Mouse (Mus musculus): ENCODE data around the gene Adcy5. TPM values are rescaled to one million over a fixed set of nuclear protein-coding genes. Genes with fewer than 3 reads are reported as not detected.

Gene Adcy5
- polyA plus RNA-seq, 1 experiment: not detected

- H3ac ChIP-seq (ENCODE audit: control insufficient read depth, insufficient read length): no peak overlapping the region
- no peaks in the 10 kb centered on the region for H3K36me3 ChIP-seq (ENCODE audit: control insufficient read depth, insufficient read depth)
- TF ChIP-seq MAX (IDR thresholded peaks at IDR 0.05; ENCODE audit: low read depth) (no peak), SRF (IDR thresholded peaks at IDR 0.05; ENCODE audit: control insufficient read depth, insufficient read length, low read depth) (no peak), CEBPB (IDR thresholded peaks at IDR 0.05; ENCODE audit: insufficient read depth, poor library complexity, severe bottlenecking) (no peak), POLR2AphosphoS2 (IDR thresholded peaks at IDR 0.05; ENCODE audit: insufficient read length, low read depth) (no peak), E2F4 (IDR thresholded peaks at IDR 0.05; ENCODE audit: insufficient read depth) (no peak), TCF12 (IDR thresholded peaks at IDR 0.05; ENCODE audit: insufficient read depth, poor library complexity, severe bottlenecking) (no peak), POLR2A (IDR thresholded peaks at IDR 0.05; ENCODE audit: insufficient read length, low read depth) (no peak), MYOD1 (IDR thresholded peaks at IDR 0.05; ENCODE audit: control insufficient read depth in 1 of 3, insufficient read length in 2 of 3, low read depth in 2 of 3) (no peak), TCF3 (IDR thresholded peaks at IDR 0.05; ENCODE audit: insufficient read length, low read depth) (no peak), MYOG (IDR thresholded peaks at IDR 0.05; ENCODE audit: control insufficient read depth in 1 of 3, insufficient read depth in 1 of 3, insufficient read length in 2 of 3, low read depth in 2 of 3) (no peak), USF1 (IDR thresholded peaks at IDR 0.05; ENCODE audit: low read depth) (no peak), REST (IDR thresholded peaks at IDR 0.05; ENCODE audit: insufficient read depth, insufficient read length) (no peak)
- peaks cover 42% of the 10 kb centered on the region for H3K27me3 ChIP-seq (ENCODE audit: control insufficient read depth, insufficient read depth, insufficient read length)
- H3K79me2 ChIP-seq (ENCODE audit: control insufficient read depth, insufficient read depth): no peaks in the 10 kb centered on the region
- no peak overlapping the region for H3K4me2 ChIP-seq (ENCODE audit: low read depth)
- H3K4me3 ChIP-seq: no peak overlapping the region
Observed at GRCm38 (mm10) chr16:35183161-35183560, 28.5 kb downstream of the Adcy5 start.

- H3K36me3 ChIP-seq (ENCODE audit: control insufficient read depth, insufficient read depth): no peaks in the 10 kb centered on the region
- no peak overlapping the region for H3K4me3 ChIP-seq
- no peak overlapping the region for H3ac ChIP-seq (ENCODE audit: control insufficient read depth, insufficient read length)
- TF ChIP-seq USF1 (IDR thresholded peaks at IDR 0.05; ENCODE audit: low read depth): no peak
- no peak for TF ChIP-seq TCF12 (IDR thresholded peaks at IDR 0.05; ENCODE audit: insufficient read depth, poor library complexity, severe bottlenecking)
- no peak for TF ChIP-seq MYOD1 (IDR thresholded peaks at IDR 0.05; ENCODE audit: control insufficient read depth in 1 of 3, insufficient read length in 2 of 3, low read depth in 2 of 3)
- no peak for TF ChIP-seq TCF3 (IDR thresholded peaks at IDR 0.05; ENCODE audit: insufficient read length, low read depth)
- no peak for TF ChIP-seq E2F4 (IDR thresholded peaks at IDR 0.05; ENCODE audit: insufficient read depth)
- no peak for TF ChIP-seq POLR2A (IDR thresholded peaks at IDR 0.05; ENCODE audit: insufficient read length, low read depth)
- no peak for TF ChIP-seq REST (IDR thresholded peaks at IDR 0.05; ENCODE audit: insufficient read depth, insufficient read length)
- TF ChIP-seq MYOG (IDR thresholded peaks at IDR 0.05; ENCODE audit: control insufficient read depth in 1 of 3, insufficient read depth in 1 of 3, insufficient read length in 2 of 3, low read depth in 2 of 3): no peak
- TF ChIP-seq SRF (IDR thresholded peaks at IDR 0.05; ENCODE audit: control insufficient read depth, insufficient read length, low read depth): no peak
- TF ChIP-seq MAX (IDR thresholded peaks at IDR 0.05; ENCODE audit: low read depth): no peak
- no peak for TF ChIP-seq POLR2AphosphoS2 (IDR thresholded peaks at IDR 0.05; ENCODE audit: insufficient read length, low read depth)
- TF ChIP-seq CEBPB (IDR thresholded peaks at IDR 0.05; ENCODE audit: insufficient read depth, poor library complexity, severe bottlenecking): no peak
- peaks cover 31% of the 10 kb centered on the region for H3K27me3 ChIP-seq (ENCODE audit: control insufficient read depth, insufficient read depth, insufficient read length)
- H3K4me2 ChIP-seq (ENCODE audit: low read depth): no peak overlapping the region
- no peaks in the 10 kb centered on the region for H3K79me2 ChIP-seq (ENCODE audit: control insufficient read depth, insufficient read depth)
Observed at GRCm38 (mm10) chr16:35188111-35188510, 33.4 kb downstream of the Adcy5 start.

DNA sequence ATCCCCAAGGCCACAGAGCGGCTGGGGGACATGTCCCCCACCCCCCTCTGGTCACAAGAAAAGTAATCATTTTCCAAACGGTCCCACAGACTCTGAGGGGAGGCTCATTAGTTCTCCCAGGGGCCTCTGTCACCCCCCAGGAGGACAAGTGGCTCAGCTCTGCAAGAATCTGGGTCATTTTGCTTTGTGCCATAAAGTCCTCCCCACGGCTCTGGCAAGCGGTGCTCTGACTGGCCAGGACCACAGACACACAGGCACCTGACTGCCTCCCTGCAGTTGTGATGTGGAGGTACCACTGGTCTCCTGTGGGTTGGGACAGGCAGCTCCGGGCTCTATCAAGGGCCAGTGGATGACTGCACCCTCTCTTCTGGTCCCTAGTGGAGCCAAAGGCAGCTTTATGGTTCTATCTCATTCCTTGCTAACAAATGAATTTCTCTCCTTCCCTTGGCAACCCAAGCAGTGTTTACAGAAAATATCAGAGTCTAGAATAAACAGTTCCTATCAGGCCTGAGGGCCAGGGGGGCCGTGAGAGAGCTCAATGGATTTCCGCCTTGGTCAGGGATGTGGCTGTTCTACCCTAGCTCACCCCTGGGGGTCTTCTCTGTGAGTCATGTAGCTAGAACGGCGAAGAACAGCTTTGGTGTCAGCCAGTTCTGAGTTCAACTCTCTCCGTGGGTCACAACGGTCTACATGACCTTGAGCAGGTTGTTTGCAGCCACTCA is 34.9 kb downstream of the Adcy5 start:
- TF ChIP-seq SRF (IDR thresholded peaks at IDR 0.05; ENCODE audit: control insufficient read depth, insufficient read length, low read depth): no peak
- TF ChIP-seq MAX (IDR thresholded peaks at IDR 0.05; ENCODE audit: low read depth): no peak
- no peak for TF ChIP-seq TCF3 (IDR thresholded peaks at IDR 0.05; ENCODE audit: insufficient read length, low read depth)
- no peak for TF ChIP-seq MYOG (IDR thresholded peaks at IDR 0.05; ENCODE audit: control insufficient read depth in 1 of 3, insufficient read depth in 1 of 3, insufficient read length in 2 of 3, low read depth in 2 of 3)
- no peak for TF ChIP-seq E2F4 (IDR thresholded peaks at IDR 0.05; ENCODE audit: insufficient read depth)
- no peak for TF ChIP-seq POLR2A (IDR thresholded peaks at IDR 0.05; ENCODE audit: insufficient read length, low read depth)
- no peak for TF ChIP-seq REST (IDR thresholded peaks at IDR 0.05; ENCODE audit: insufficient read depth, insufficient read length)
- TF ChIP-seq USF1 (IDR thresholded peaks at IDR 0.05; ENCODE audit: low read depth): no peak
- no peak for TF ChIP-seq POLR2AphosphoS2 (IDR thresholded peaks at IDR 0.05; ENCODE audit: insufficient read length, low read depth)
- TF ChIP-seq TCF12 (IDR thresholded peaks at IDR 0.05; ENCODE audit: insufficient read depth, poor library complexity, severe bottlenecking): no peak
- no peak for TF ChIP-seq MYOD1 (IDR thresholded peaks at IDR 0.05; ENCODE audit: control insufficient read depth in 1 of 3, insufficient read length in 2 of 3, low read depth in 2 of 3)
- no peak for TF ChIP-seq CEBPB (IDR thresholded peaks at IDR 0.05; ENCODE audit: insufficient read depth, poor library complexity, severe bottlenecking)
- no peaks in the 10 kb centered on the region for H3K79me2 ChIP-seq (ENCODE audit: control insufficient read depth, insufficient read depth)
- H3K4me3 ChIP-seq: no peak overlapping the region
- H3K36me3 ChIP-seq (ENCODE audit: control insufficient read depth, insufficient read depth): no peaks in the 10 kb centered on the region
- no peak overlapping the region for H3K4me2 ChIP-seq (ENCODE audit: low read depth)
- peaks cover 39% of the 10 kb centered on the region for H3K27me3 ChIP-seq (ENCODE audit: control insufficient read depth, insufficient read depth, insufficient read length)
- no peak overlapping the region for H3ac ChIP-seq (ENCODE audit: control insufficient read depth, insufficient read length)

- Histone ChIP-seq H3K4me3 (no peak overlapping the region), H3K4me2 (ENCODE audit: low read depth) (no peak overlapping the region)
- TF ChIP-seq POLR2AphosphoS2 (IDR thresholded peaks at IDR 0.05; ENCODE audit: insufficient read length, low read depth): no peak
- no peak for TF ChIP-seq REST (IDR thresholded peaks at IDR 0.05; ENCODE audit: insufficient read depth, insufficient read length)
- no peak for TF ChIP-seq POLR2A (IDR thresholded peaks at IDR 0.05; ENCODE audit: insufficient read length, low read depth)
- TF ChIP-seq E2F4 (IDR thresholded peaks at IDR 0.05; ENCODE audit: insufficient read depth): no peak
- no peak for TF ChIP-seq MYOG (IDR thresholded peaks at IDR 0.05; ENCODE audit: control insufficient read depth in 1 of 3, insufficient read depth in 1 of 3, insufficient read length in 2 of 3, low read depth in 2 of 3)
- TF ChIP-seq MAX (IDR thresholded peaks at IDR 0.05; ENCODE audit: low read depth): no peak
- no peak for TF ChIP-seq MYOD1 (IDR thresholded peaks at IDR 0.05; ENCODE audit: control insufficient read depth in 1 of 3, insufficient read length in 2 of 3, low read depth in 2 of 3)
- no peak for TF ChIP-seq TCF12 (IDR thresholded peaks at IDR 0.05; ENCODE audit: insufficient read depth, poor library complexity, severe bottlenecking)
- no peak for TF ChIP-seq TCF3 (IDR thresholded peaks at IDR 0.05; ENCODE audit: insufficient read length, low read depth)
- TF ChIP-seq SRF (IDR thresholded peaks at IDR 0.05; ENCODE audit: control insufficient read depth, insufficient read length, low read depth): no peak
- TF ChIP-seq CEBPB (IDR thresholded peaks at IDR 0.05; ENCODE audit: insufficient read depth, poor library complexity, severe bottlenecking): no peak
- TF ChIP-seq USF1 (IDR thresholded peaks at IDR 0.05; ENCODE audit: low read depth): no peak
Observed at GRCm38 (mm10) chr16:35190777-35191176, 36.1 kb downstream of the Adcy5 start.

More at GRCm38 (mm10) chr16:35190777-35191176, 36.1 kb downstream of the Adcy5 start:
- no peaks in the 10 kb centered on the region for H3K36me3 ChIP-seq (ENCODE audit: control insufficient read depth, insufficient read depth)
- no peak overlapping the region for H3ac ChIP-seq (ENCODE audit: control insufficient read depth, insufficient read length)
- H3K27me3 ChIP-seq (ENCODE audit: control insufficient read depth, insufficient read depth, insufficient read length): peaks cover 41% of the 10 kb centered on the region
- no peaks in the 10 kb centered on the region for H3K79me2 ChIP-seq (ENCODE audit: control insufficient read depth, insufficient read depth)
